Mouse (Mus musculus) limb, embryonic 11.5 days (tissue): ENCODE results near the gene Cdc14a. TPM values are rescaled to one million over a fixed set of nuclear protein-coding genes. Genes with fewer than 3 reads are reported as not detected.
A peak's percentile ranks its signal among the peaks of the same experiment; 100 is the strongest.

Experiments used
- ATAC-seq: fragments of 200-750 bp; cut with Nextera tagmentation; 2 replicates; pipeline ENCODE4 v1.8.0; 2017; ENCODE audit warnings: low read depth; ENCODE audit not compliant: insufficient number of reproducible peaks, low FRiP score, low TSS enrichment
- DNase-seq: peaks from one replicate; pipeline ENCODE4 v3.0.0-alpha.2; 2015; ENCODE audit warnings: low spot score
- H3K27ac ChIP-seq: fragments of 300-500 bp; sonication (generic); replicated peaks from 2 replicates; pipeline ENCODE4 v1.5.1; 2014; ENCODE audit warnings: low read depth, mild to moderate bottlenecking, low read length
- H3K27me3 ChIP-seq: fragments of 300-500 bp; sonication (generic); 2 replicates; pipeline ENCODE4 v1.6.1; 2014; ENCODE audit warnings: mild to moderate bottlenecking, low read length, mixed read lengths; ENCODE audit not compliant: control insufficient read depth, insufficient read depth
- H3K36me3 ChIP-seq: fragments of 300-500 bp; sonication (generic); 2 replicates; pipeline ENCODE4 v1.6.1; 2014; ENCODE audit warnings: mild to moderate bottlenecking, low read length, moderate library complexity, mixed read lengths; ENCODE audit not compliant: control insufficient read depth, insufficient read depth
- H3K4me1 ChIP-seq: fragments of 300-500 bp; sonication (generic); 2 replicates; pipeline ENCODE4 v1.6.1; 2014; ENCODE audit warnings: low read length, mixed read lengths; ENCODE audit not compliant: control insufficient read depth, insufficient read depth
- H3K4me2 ChIP-seq: fragments of 300-500 bp; sonication (generic); 2 replicates; pipeline ENCODE4 v1.6.1; 2014; ENCODE audit warnings: low read depth, mild to moderate bottlenecking, moderate library complexity; ENCODE audit not compliant: severe bottlenecking
- H3K4me3 ChIP-seq: fragments of 300-500 bp; sonication (generic); 2 replicates; pipeline ENCODE4 v1.5.1; 2014; ENCODE audit warnings: low read depth, low read length
- H3K9ac ChIP-seq: fragments of 300-500 bp; sonication (generic); 2 replicates; pipeline ENCODE4 v1.6.1; 2014; ENCODE audit warnings: mild to moderate bottlenecking, low read length
- H3K9me3 ChIP-seq: fragments of 300-500 bp; sonication (generic); 2 replicates; pipeline ENCODE4 v1.6.1; 2016; ENCODE audit warnings: low read length; ENCODE audit not compliant: control insufficient read depth
- WGBS: fragments of 180-500 bp; shearing (Covaris S2); extraction: QIAGEN DNeasy Blood & Tissue Kit; methylation state at CpG from one replicate; pipeline ENCODE4 v1.1.7; 2014; 5-methylcytosine and 5-hydroxymethylcytosine counted together
- polyA plus RNA-seq: library from polyadenylated mRNA; unstranded; fragments of >200 nt; fragmentation: Nextera tagmentation; extraction: Ambion mirVana; gene quantifications from 2 replicates; pipeline ENCODE4 v1.2.1, GENCODE M21; 2014

Gene Cdc14a
- polyA plus RNA-seq, 1 experiment from 2014 or later: 11.6 TPM

- H3K4me2 ChIP-seq: no peak overlapping the region
- H3K36me3 ChIP-seq: peaks cover 2% of the 10 kb centered on the region; the same call in 1 of the 2 replicates
- no peaks in the 10 kb centered on the region for H3K27me3 ChIP-seq
- no peak overlapping the region for H3K9ac ChIP-seq
- WGBS: 91% methylated on average over 6 of the region's 6 CpGs
- DNase-seq: no peak
- no peak overlapping the region for H3K27ac ChIP-seq
- no peak for ATAC-seq
- no peaks in the 10 kb centered on the region for H3K4me1 ChIP-seq
- no peaks in the 10 kb centered on the region for H3K9me3 ChIP-seq
- H3K4me3 ChIP-seq: no peak overlapping the region
Observed at GRCm38 (mm10) chr3:116288833-116289232, 135.0 kb downstream of the Cdc14a start.

DNA sequence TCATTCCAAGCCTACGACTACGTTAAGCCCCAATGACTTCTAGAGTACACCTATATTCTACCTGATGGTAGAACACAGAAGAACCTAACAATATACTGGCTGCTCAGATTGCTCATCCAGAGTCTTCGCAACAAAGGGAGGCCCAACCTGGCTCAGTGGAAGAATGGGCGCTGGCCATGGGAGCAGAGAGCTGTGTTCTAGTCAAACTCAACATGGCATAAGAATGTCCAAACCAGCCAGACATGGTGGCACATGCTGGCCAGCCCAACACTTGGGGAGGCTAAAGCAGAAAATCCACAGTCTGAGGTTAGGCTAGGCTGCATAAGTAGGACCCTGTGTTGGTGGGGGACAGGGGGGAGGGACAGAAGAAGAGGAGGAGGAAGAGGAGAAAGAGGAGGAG, 139.1 kb downstream of the Cdc14a start:
- 90% methylated on average over 4 of the region's 4 CpGs for WGBS
- Histone ChIP-seq H3K4me1 (no peaks in the 10 kb centered on the region), H3K4me2 (no peak overlapping the region), H3K36me3 (no peaks in the 10 kb centered on the region; the same call in 1 of the 2 replicates), H3K27ac (no peak overlapping the region), H3K9ac (no peak overlapping the region), H3K27me3 (no peaks in the 10 kb centered on the region), H3K4me3 (no peak overlapping the region), H3K9me3 (no peaks in the 10 kb centered on the region)
- ATAC-seq (no peak), DNase-seq (no peak)

DNA sequence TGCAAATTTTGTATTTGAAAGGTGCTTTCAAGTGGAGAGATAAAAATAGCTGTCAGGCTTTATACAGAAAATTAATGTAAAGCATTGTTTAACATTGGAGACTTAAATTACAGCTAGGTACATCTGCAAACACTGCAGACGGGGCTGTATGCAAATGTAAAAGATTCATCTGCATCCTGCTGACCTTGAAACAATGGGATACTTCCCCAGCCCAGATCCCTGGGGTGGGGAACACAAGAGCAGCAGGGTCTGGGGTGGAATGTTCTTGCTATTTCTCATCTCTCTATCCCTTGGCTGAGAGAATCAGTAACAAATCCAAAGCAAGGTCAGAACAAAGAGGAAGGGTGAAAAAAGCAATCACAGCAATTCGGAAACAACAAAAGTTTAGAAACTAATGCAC, 139.8 kb downstream of the Cdc14a start:
- H3K4me2 ChIP-seq: no peak overlapping the region
- no peak overlapping the region for H3K4me3 ChIP-seq
- 73% methylated on average over 2 of the region's 2 CpGs for WGBS
- ATAC-seq (no peak), DNase-seq (no peak)
- H3K9ac ChIP-seq: no peak overlapping the region
- H3K4me1 ChIP-seq: no peaks in the 10 kb centered on the region
- H3K36me3 ChIP-seq: no peaks in the 10 kb centered on the region
- H3K27ac ChIP-seq: no peak overlapping the region
- H3K27me3 ChIP-seq: no peaks in the 10 kb centered on the region
- no peaks in the 10 kb centered on the region for H3K9me3 ChIP-seq

- DNase-seq: no peak
- no peak overlapping the region for H3K9ac ChIP-seq
- no peaks in the 10 kb centered on the region for H3K27me3 ChIP-seq
- H3K4me1 ChIP-seq: no peaks in the 10 kb centered on the region
- no peak overlapping the region for H3K4me2 ChIP-seq
- H3K27ac ChIP-seq: no peak overlapping the region
- H3K9me3 ChIP-seq: no peaks in the 10 kb centered on the region
- no peaks in the 10 kb centered on the region for H3K36me3 ChIP-seq
- no peak overlapping the region for H3K4me3 ChIP-seq
- ATAC-seq: no peak
- WGBS: 92% methylated on average over 6 of the region's 6 CpGs
Observed at GRCm38 (mm10) chr3:116281663-116282062, 142.2 kb downstream of the Cdc14a start.

DNA sequence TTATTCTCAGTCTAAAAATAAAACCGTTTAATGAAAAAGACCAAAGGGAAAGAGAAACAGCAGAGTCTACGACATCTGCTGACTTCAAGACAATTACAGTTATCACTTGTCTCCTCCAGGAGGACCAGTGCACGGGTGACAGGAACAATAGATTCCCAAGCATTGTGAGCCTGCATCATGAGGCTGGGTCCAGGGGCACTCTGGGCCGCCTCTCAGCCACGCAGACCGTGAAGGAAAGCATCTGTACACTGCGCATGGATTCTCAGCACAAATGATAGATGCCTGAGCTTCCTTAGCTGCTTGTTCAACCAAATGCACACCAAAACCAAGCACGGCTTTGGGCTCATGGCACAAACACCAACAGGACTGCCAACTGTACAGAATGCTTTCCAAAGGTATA, 146.7 kb downstream of the Cdc14a start:
- Histone ChIP-seq H3K36me3 (no peaks in the 10 kb centered on the region), H3K4me3 (no peak overlapping the region), H3K9ac (no peak overlapping the region), H3K27me3 (no peaks in the 10 kb centered on the region), H3K27ac (no peak overlapping the region), H3K4me2 (no peak overlapping the region), H3K4me1 (no peaks in the 10 kb centered on the region), H3K9me3 (no peaks in the 10 kb centered on the region)
- 90% methylated on average over 8 of the region's 8 CpGs for WGBS
- DNase-seq: no peak
- ATAC-seq: no peak

DNA sequence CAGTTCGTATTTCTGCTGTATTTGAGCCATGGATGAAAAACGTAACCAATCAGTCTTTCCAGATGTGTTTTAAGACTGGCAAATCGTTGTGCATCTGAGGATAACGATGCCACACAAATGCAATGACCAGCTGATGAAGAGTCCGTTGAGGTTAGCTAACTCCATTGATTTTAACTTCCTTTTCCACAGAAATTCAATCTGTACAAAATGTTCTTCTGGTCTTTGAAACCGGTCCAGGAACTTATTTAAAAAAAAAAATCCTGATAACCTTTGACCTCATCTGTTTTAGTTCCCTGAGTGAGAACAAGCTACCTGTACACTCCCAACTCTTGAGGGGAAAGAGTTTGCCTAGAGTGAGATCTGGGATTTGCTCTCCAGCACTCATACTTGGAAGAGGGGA, 152.2 kb downstream of the Cdc14a start:
- DNase-seq (no peak), ATAC-seq (no peak)
- H3K4me2 ChIP-seq: no peak overlapping the region
- no peak overlapping the region for H3K4me3 ChIP-seq
- WGBS: 79% methylated on average over 6 of the region's 6 CpGs
- no peaks in the 10 kb centered on the region for H3K27me3 ChIP-seq
- H3K36me3 ChIP-seq: no peaks in the 10 kb centered on the region
- no peak overlapping the region for H3K27ac ChIP-seq
- H3K4me1 ChIP-seq: no peaks in the 10 kb centered on the region
- no peak overlapping the region for H3K9ac ChIP-seq
- H3K9me3 ChIP-seq: no peaks in the 10 kb centered on the region

- no peaks in the 10 kb centered on the region for H3K9me3 ChIP-seq
- H3K4me2 ChIP-seq: no peak overlapping the region
- no peak for DNase-seq
- no peak overlapping the region for H3K9ac ChIP-seq
- no peaks in the 10 kb centered on the region for H3K36me3 ChIP-seq
- WGBS: 96% methylated on average over 2 of the region's 2 CpGs
- no peak overlapping the region for H3K4me3 ChIP-seq
- H3K4me1 ChIP-seq: no peaks in the 10 kb centered on the region
- H3K27ac ChIP-seq: no peak overlapping the region
- 0 out of 2 replicates have a peak, but pooled peaks have one; percentile 47 for ATAC-seq
- no peaks in the 10 kb centered on the region for H3K27me3 ChIP-seq
Observed at GRCm38 (mm10) chr3:116267036-116267654, 156.7 kb downstream of the Cdc14a start.

DNA sequence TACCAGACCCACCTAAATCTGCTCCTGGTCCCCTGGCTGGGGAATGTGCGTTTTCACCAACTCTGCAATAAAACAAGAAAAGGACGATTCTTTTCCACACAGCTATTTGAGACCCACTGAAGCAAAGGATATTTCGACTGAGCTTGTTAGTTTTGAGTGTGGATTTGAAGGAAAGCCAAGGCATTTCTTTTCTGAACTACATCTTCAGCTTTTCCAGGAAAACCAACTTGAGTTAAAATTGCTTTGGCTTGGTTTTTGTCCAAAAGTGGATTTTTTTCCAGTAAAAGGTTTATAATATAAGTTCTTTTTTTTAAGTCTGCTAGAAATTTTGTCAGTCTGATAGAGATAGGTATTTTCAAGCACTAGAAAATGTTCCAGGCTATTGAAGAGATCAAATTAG, 157.5 kb downstream of the Cdc14a start:
- WGBS: 80% methylated on average over 3 of the region's 3 CpGs
- no peak for DNase-seq

GRCm38 (mm10) chr3:116263977-116264376, 159.9 kb downstream of the Cdc14a start:
- H3K4me1 ChIP-seq: no peaks in the 10 kb centered on the region
- no peak overlapping the region for H3K9ac ChIP-seq
- 68% methylated on average over 1 of the region's 1 CpGs for WGBS
- DNase-seq (no peak), ATAC-seq (no peak)
- no peak overlapping the region for H3K4me3 ChIP-seq
- no peak overlapping the region for H3K27ac ChIP-seq
- H3K4me2 ChIP-seq: no peak overlapping the region
- no peaks in the 10 kb centered on the region for H3K36me3 ChIP-seq
- H3K9me3 ChIP-seq: no peaks in the 10 kb centered on the region
- H3K27me3 ChIP-seq: no peaks in the 10 kb centered on the region

More for the DNA sequence above, 157.5 kb downstream of the Cdc14a start:
- Histone ChIP-seq H3K9ac (no peak overlapping the region), H3K36me3 (no peaks in the 10 kb centered on the region), H3K4me3 (no peak overlapping the region), H3K27me3 (no peaks in the 10 kb centered on the region), H3K9me3 (no peaks in the 10 kb centered on the region), H3K4me1 (no peaks in the 10 kb centered on the region), H3K27ac (no peak overlapping the region), H3K4me2 (no peak overlapping the region)
- ATAC-seq: no peak
